ENCODE assay signal across 10 mouse cellular contexts in the genomic region with DNA sequence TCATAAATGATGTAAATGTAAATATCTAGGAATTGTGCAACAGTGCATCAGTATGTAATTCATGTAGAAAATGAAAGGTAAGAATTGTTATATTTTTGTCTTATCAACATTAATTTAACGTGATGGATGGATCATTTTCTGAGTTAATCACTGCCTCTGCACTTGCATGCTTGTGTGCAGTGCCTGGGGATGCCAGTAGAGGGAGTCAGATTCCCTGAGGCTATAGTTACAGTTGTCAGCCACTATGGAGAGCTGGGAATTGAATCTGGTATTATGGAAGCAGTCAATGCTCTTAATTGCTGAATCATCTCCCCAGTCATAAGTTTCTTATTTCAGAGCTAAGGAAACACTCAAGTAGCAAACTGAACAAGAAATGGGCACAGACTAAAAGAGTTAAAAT. TPM values are rescaled to one million over a fixed set of nuclear protein-coding genes. Genes with fewer than 3 reads are reported as not detected.
DNase-seq lines count a peak whose midpoint lies in the region; ATAC-seq and TF ChIP-seq lines count a peak whose summit lies in the region.
"Had no signal": no experiment of that assay in that cellular context is flagged by ENCODE, and none has a peak within 500 bp of the region (broad histone marks: within the 10 kb centered on the region; RNA-seq: fewer than 3 reads in every experiment).

No protein-coding gene starts in this region.

- 0 out of 2 replicates have a peak, but pooled peaks cover 3% of the 10 kb centered on the region for H3K9me3 ChIP-seq in intestine, postnatal 0 days (ENCODE audit: control insufficient read depth)
- no peaks in the 10 kb centered on the region for H3K9me3 ChIP-seq in intestine, embryonic 16.5 days (ENCODE audit: control insufficient read depth, low read length)
- no peaks in the 10 kb centered on the region for H3K9me3 ChIP-seq in midbrain, postnatal 0 days (ENCODE audit: low read length)
- no peaks in the 10 kb centered on the region for H3K9me3 ChIP-seq in midbrain, embryonic 16.5 days (replicated peaks; ENCODE audit: control insufficient read depth, low read length, poor library complexity, severe bottlenecking)
- H3K9me3 ChIP-seq in limb, embryonic 10.5 days (replicated peaks): no peaks in the 10 kb centered on the region
- H3K9me3 ChIP-seq: heart, embryonic 15.5 days; lung, embryonic 15.5 days had no signal

- H3K9ac ChIP-seq in intestine, postnatal 0 days (ENCODE audit: low read depth, low read length): no peak overlapping the region
- H3K9ac ChIP-seq in intestine, embryonic 16.5 days (ENCODE audit: low read depth, low read length): no peak overlapping the region
- H3K9ac ChIP-seq in midbrain, postnatal 0 days (replicated peaks; ENCODE audit: low read length, poor library complexity, severe bottlenecking): no peak overlapping the region
- no peak overlapping the region for H3K9ac ChIP-seq in midbrain, embryonic 16.5 days (ENCODE audit: low read depth, low read length)
- H3K9ac ChIP-seq: heart, embryonic 15.5 days; lung, embryonic 15.5 days had no signal

- no peak for DNase-seq in midbrain, postnatal 0 days (ENCODE audit: low spot score)
- DNase-seq in c-Kit-positive CD71-positive TER-119-positive erythroid progenitor cells, embryonic 14.5 days (ENCODE audit: low spot score): peak; percentile 8
- peak; percentile 9 to 13 for DNase-seq in thymus, postnatal 36 days
- DNase-seq in urinary bladder, postnatal 14 days (ENCODE audit: low spot score): no peak
- no peak for DNase-seq in limb, embryonic 10.5 days (ENCODE audit: low spot score)

- 87% methylated on average over 1 of the region's 1 CpGs for WGBS in intestine, postnatal 0 days
- WGBS in intestine, embryonic 16.5 days: 76% methylated on average over 1 of the region's 1 CpGs
- WGBS in midbrain, postnatal 0 days: 78% methylated on average over 1 of the region's 1 CpGs
- WGBS in midbrain, embryonic 16.5 days: 87% methylated on average over 1 of the region's 1 CpGs
- 87% methylated on average over 1 of the region's 1 CpGs for WGBS in limb, embryonic 10.5 days

- H3K27ac ChIP-seq in intestine, postnatal 0 days (ENCODE audit: low read depth, low read length): no peak overlapping the region
- no peak overlapping the region for H3K27ac ChIP-seq in intestine, embryonic 16.5 days (ENCODE audit: low read length)
- H3K27ac ChIP-seq in midbrain, postnatal 0 days (ENCODE audit: low read depth, low read length): no peak overlapping the region
- no peak overlapping the region for H3K27ac ChIP-seq in midbrain, embryonic 16.5 days (ENCODE audit: low read length)
- H3K27ac ChIP-seq in limb, embryonic 10.5 days: no peak overlapping the region
- H3K27ac ChIP-seq: heart, embryonic 15.5 days; lung, embryonic 15.5 days had no signal

- no peaks in the 10 kb centered on the region for H3K27me3 ChIP-seq in intestine, postnatal 0 days (replicated peaks; ENCODE audit: control insufficient read depth, insufficient read depth, low read length)
- H3K27me3 ChIP-seq in intestine, embryonic 16.5 days (replicated peaks; ENCODE audit: control insufficient read depth, insufficient read depth, low read length): no peaks in the 10 kb centered on the region
- no peaks in the 10 kb centered on the region for H3K27me3 ChIP-seq in midbrain, postnatal 0 days (ENCODE audit: insufficient read depth, low read length)
- no peaks in the 10 kb centered on the region for H3K27me3 ChIP-seq in midbrain, embryonic 16.5 days (ENCODE audit: control insufficient read depth, insufficient read depth, low read depth, low read length)
- no peaks in the 10 kb centered on the region for H3K27me3 ChIP-seq in limb, embryonic 10.5 days (ENCODE audit: low read depth, poor library complexity, severe bottlenecking)
- H3K27me3 ChIP-seq: heart, embryonic 15.5 days; lung, embryonic 15.5 days had no signal

- H3K4me2 ChIP-seq in intestine, postnatal 0 days (replicated peaks; ENCODE audit: low read depth): no peak overlapping the region
- H3K4me2 ChIP-seq in intestine, embryonic 16.5 days (ENCODE audit: low read depth, low read length): no peak overlapping the region
- H3K4me2 ChIP-seq in midbrain, postnatal 0 days (ENCODE audit: low read depth, low read length, poor library complexity, severe bottlenecking): no peak overlapping the region
- H3K4me2 ChIP-seq in midbrain, embryonic 16.5 days (ENCODE audit: low read length): no peak overlapping the region
- H3K4me2 ChIP-seq: heart, embryonic 15.5 days; lung, embryonic 15.5 days had no signal

- no peak overlapping the region for H3K4me3 ChIP-seq in intestine, postnatal 0 days (ENCODE audit: low read depth, low read length)
- no peak overlapping the region for H3K4me3 ChIP-seq in intestine, embryonic 16.5 days (ENCODE audit: low read length)
- H3K4me3 ChIP-seq in midbrain, postnatal 0 days (ENCODE audit: low read depth, low read length): no peak overlapping the region
- no peak overlapping the region for H3K4me3 ChIP-seq in midbrain, embryonic 16.5 days (ENCODE audit: low read depth, low read length)
- H3K4me3 ChIP-seq in limb, embryonic 10.5 days: no peak overlapping the region
- H3K4me3 ChIP-seq: heart, embryonic 15.5 days; lung, embryonic 15.5 days had no signal

- peak; percentile 59 for TF ChIP-seq CTCF in intestine, postnatal 0 days (IDR thresholded peaks at IDR 0.05; ENCODE audit: low read depth)
- peak; percentile 48 for TF ChIP-seq CTCF in midbrain, postnatal 0 days (IDR thresholded peaks at IDR 0.05)

- no peak for ATAC-seq in intestine, postnatal 0 days
- ATAC-seq in intestine, embryonic 16.5 days: no peak
- ATAC-seq in midbrain, postnatal 0 days (ENCODE audit: low FRiP score): no peak
- no peak for ATAC-seq in midbrain, embryonic 16.5 days

- H3K36me3 ChIP-seq in intestine, postnatal 0 days (ENCODE audit: control insufficient read depth, insufficient read depth): peaks cover 32% of the 10 kb centered on the region
- peaks cover 10% of the 10 kb centered on the region for H3K36me3 ChIP-seq in intestine, embryonic 16.5 days (ENCODE audit: control insufficient read depth, insufficient read depth, low read length)
- H3K36me3 ChIP-seq in midbrain, postnatal 0 days (ENCODE audit: insufficient read depth, low read length): peaks cover 9% of the 10 kb centered on the region; the same call in 1 of the 2 replicates
- H3K36me3 ChIP-seq in midbrain, embryonic 16.5 days (ENCODE audit: control insufficient read depth, insufficient read depth, low read length): peaks cover 15% of the 10 kb centered on the region
- peaks cover 50% of the 10 kb centered on the region for H3K36me3 ChIP-seq in limb, embryonic 10.5 days

- no peaks in the 10 kb centered on the region for H3K4me1 ChIP-seq in intestine, postnatal 0 days (replicated peaks; ENCODE audit: control insufficient read depth, insufficient read depth, low read length)
- H3K4me1 ChIP-seq in intestine, embryonic 16.5 days (ENCODE audit: control insufficient read depth, insufficient read depth, low read length): no peaks in the 10 kb centered on the region
- no peaks in the 10 kb centered on the region for H3K4me1 ChIP-seq in midbrain, postnatal 0 days (ENCODE audit: insufficient read depth, low read length)
- H3K4me1 ChIP-seq in midbrain, embryonic 16.5 days (ENCODE audit: control insufficient read depth, insufficient read depth, low read length): no peaks in the 10 kb centered on the region
- H3K4me1 ChIP-seq in limb, embryonic 10.5 days: no peaks in the 10 kb centered on the region
- H3K4me1 ChIP-seq: heart, embryonic 15.5 days; lung, embryonic 15.5 days had no signal

RNA-seq across cellular contexts. Expression of a gene that starts 40.0 kb away (rescaled TPM):
- polyA plus RNA-seq in intestine, postnatal 0 days (2015; fragmentation: Nextera tagmentation; extraction: Ambion mirVana): 2.5 and 2.8 TPM in 2 replicates
- 5.7 and 5.8 TPM in 2 replicates for polyA plus RNA-seq in intestine, embryonic 16.5 days (2015; fragmentation: Nextera tagmentation; extraction: Ambion mirVana)
- total RNA-seq in midbrain, postnatal 0 days (2014; rRNA removed): 6.7 and 8.9 TPM in 2 replicates
- polyA plus RNA-seq in midbrain, postnatal 0 days (2015; fragmentation: Nextera tagmentation; extraction: Ambion mirVana): 9.4 and 10.9 TPM in 2 replicates
- polyA plus RNA-seq in midbrain, embryonic 16.5 days (2015; fragmentation: Nextera tagmentation; extraction: Ambion mirVana): 7.7 and 7.8 TPM in 2 replicates
- polyA plus RNA-seq in limb, embryonic 10.5 days (2016; fragmentation: Nextera tagmentation; extraction: Ambion mirVana): 6.6 and 7.6 TPM in 2 replicates

Comparison
In these comparisons a context has a peak if more than half of its experiments do, and no peak if none do; other contexts are left out.
1. DNase-seq: peak in c-Kit-positive CD71-positive TER-119-positive erythroid progenitor cells, embryonic 14.5 days (single experiment) and thymus, postnatal 36 days (2 of 2); none in midbrain, postnatal 0 days (single experiment), urinary bladder, postnatal 14 days (single experiment) and limb, embryonic 10.5 days (single experiment).